Mouse (Mus musculus): ENCODE data around the gene Ch25h. TPM values are rescaled to one million over a fixed set of nuclear protein-coding genes. Genes with fewer than 3 reads are reported as not detected.

The Ch25h gene
- 3.0 and 3.4 TPM in 2 replicates for polyA plus RNA-seq (2015; fragmentation: Nextera tagmentation; extraction: Ambion mirVana)

GRCm38 (mm10) chr19:34474991-34475971, at the start of gene Ch25h:
Ch25h (minus strand) TSS chr19:34475164.
- Histone ChIP-seq H3K4me3 (peak within 1 kb of the TSS; percentile 60), H3K4me1 (replicated peaks) (peaks cover 18% of the 10 kb centered on the region), H3K27ac (peak within 1 kb of the TSS; percentile 49; the same call in 1 of the 2 replicates), H3K9ac (peak within 1 kb of the TSS; percentile 42), H3K36me3 (no peaks in the 10 kb centered on the region), H3K9me3 (replicated peaks) (no peaks in the 10 kb centered on the region), H3K4me2 (peak within 1 kb of the TSS; percentile 98), H3K27me3 (peaks cover 30% of the 10 kb centered on the region)
- WGBS = 1% methylated on average over 35 of the region's 35 CpGs
- peak; percentile 62; the same call in 1 of the 2 replicates for ATAC-seq (replicated peaks; ENCODE audit: insufficient number of reproducible peaks, insufficient read depth, low FRiP score, low read depth)

- Histone ChIP-seq H3K27me3 (no peaks in the 10 kb centered on the region), H3K9ac (no peak overlapping the region), H3K27ac (no peak overlapping the region), H3K36me3 (peaks cover 2% of the 10 kb centered on the region; the same call in 1 of the 2 replicates), H3K4me1 (replicated peaks) (peaks cover 17% of the 10 kb centered on the region), H3K4me3 (no peak overlapping the region), H3K4me2 (0 out of 2 replicates have a peak overlapping the region, but pooled peaks have one; percentile 5), H3K9me3 (replicated peaks) (no peaks in the 10 kb centered on the region)
- 30% methylated on average over 9 of the region's 9 CpGs for WGBS
- no peak for ATAC-seq (replicated peaks; ENCODE audit: insufficient number of reproducible peaks, insufficient read depth, low FRiP score, low read depth)
Observed at GRCm38 (mm10) chr19:34524646-34525045, 49.7 kb upstream of the Ch25h start.

GRCm38 (mm10) chr19:34523106-34523725, 48.3 kb upstream of the Ch25h start:
- H3K4me3 ChIP-seq = no peak overlapping the region
- no peaks in the 10 kb centered on the region for H3K27me3 ChIP-seq
- H3K9me3 ChIP-seq (replicated peaks) = no peaks in the 10 kb centered on the region
- peaks cover 17% of the 10 kb centered on the region for H3K4me1 ChIP-seq (replicated peaks)
- no peak for ATAC-seq (replicated peaks; ENCODE audit: insufficient number of reproducible peaks, insufficient read depth, low FRiP score, low read depth)
- WGBS = 71% methylated on average over 12 of the region's 12 CpGs
- H3K9ac ChIP-seq = no peak overlapping the region
- H3K4me2 ChIP-seq = no peak overlapping the region
- H3K36me3 ChIP-seq = peaks cover 6% of the 10 kb centered on the region; the same call in 1 of the 2 replicates
- H3K27ac ChIP-seq = no peak overlapping the region

- H3K9ac ChIP-seq = no peak overlapping the region
- no peaks in the 10 kb centered on the region for H3K27me3 ChIP-seq
- no peak overlapping the region for H3K27ac ChIP-seq
- H3K4me2 ChIP-seq = no peak overlapping the region
- ATAC-seq (replicated peaks; ENCODE audit: insufficient number of reproducible peaks, insufficient read depth, low FRiP score, low read depth) = no peak
- peaks cover 6% of the 10 kb centered on the region; the same call in 1 of the 2 replicates for H3K36me3 ChIP-seq
- 94% methylated on average over 1 of the region's 1 CpGs for WGBS
- H3K9me3 ChIP-seq (replicated peaks) = no peaks in the 10 kb centered on the region
- peaks cover 17% of the 10 kb centered on the region for H3K4me1 ChIP-seq (replicated peaks)
- H3K4me3 ChIP-seq = no peak overlapping the region
Observed at GRCm38 (mm10) chr19:34521978-34522377, 47.0 kb upstream of the Ch25h start.

GRCm38 (mm10) chr19:34521361-34521760, 46.4 kb upstream of the Ch25h start:
- no peak overlapping the region for H3K27ac ChIP-seq
- peaks cover 6% of the 10 kb centered on the region; the same call in 1 of the 2 replicates for H3K36me3 ChIP-seq
- no peak for ATAC-seq (replicated peaks; ENCODE audit: insufficient number of reproducible peaks, insufficient read depth, low FRiP score, low read depth)
- no peak overlapping the region for H3K4me3 ChIP-seq
- 62% methylated on average over 2 of the region's 2 CpGs for WGBS
- no peak overlapping the region for H3K4me2 ChIP-seq
- H3K4me1 ChIP-seq (replicated peaks) = peaks cover 14% of the 10 kb centered on the region
- no peaks in the 10 kb centered on the region for H3K27me3 ChIP-seq
- H3K9me3 ChIP-seq (replicated peaks) = no peaks in the 10 kb centered on the region
- H3K9ac ChIP-seq = no peak overlapping the region

GRCm38 (mm10) chr19:34520051-34520450, 45.1 kb upstream of the Ch25h start:
- H3K4me2 ChIP-seq = no peak overlapping the region
- no peak overlapping the region for H3K4me3 ChIP-seq
- no peak overlapping the region for H3K9ac ChIP-seq
- no peak for ATAC-seq (replicated peaks; ENCODE audit: insufficient number of reproducible peaks, insufficient read depth, low FRiP score, low read depth)
- WGBS = 76% methylated on average over 4 of the region's 4 CpGs
- H3K27ac ChIP-seq = no peak overlapping the region
- no peaks in the 10 kb centered on the region for H3K9me3 ChIP-seq (replicated peaks)
- peaks cover 6% of the 10 kb centered on the region; the same call in 1 of the 2 replicates for H3K36me3 ChIP-seq
- peaks cover 7% of the 10 kb centered on the region for H3K4me1 ChIP-seq (replicated peaks)
- H3K27me3 ChIP-seq = no peaks in the 10 kb centered on the region

GRCm38 (mm10) chr19:34519646-34520045, 44.7 kb upstream of the Ch25h start:
- Histone ChIP-seq H3K27ac (no peak overlapping the region), H3K4me2 (no peak overlapping the region), H3K9me3 (replicated peaks) (no peaks in the 10 kb centered on the region), H3K4me1 (replicated peaks) (peaks cover 3% of the 10 kb centered on the region), H3K4me3 (no peak overlapping the region), H3K9ac (no peak overlapping the region), H3K27me3 (no peaks in the 10 kb centered on the region), H3K36me3 (peaks cover 6% of the 10 kb centered on the region; the same call in 1 of the 2 replicates)
- 83% methylated on average over 3 of the region's 3 CpGs for WGBS
- ATAC-seq (replicated peaks; ENCODE audit: insufficient number of reproducible peaks, insufficient read depth, low FRiP score, low read depth) = no peak

- WGBS = 65% methylated on average over 3 of the region's 3 CpGs
- Histone ChIP-seq H3K4me3 (no peak overlapping the region), H3K4me1 (replicated peaks) (no peaks in the 10 kb centered on the region; the same call in 1 of the 2 replicates), H3K4me2 (no peak overlapping the region), H3K9me3 (replicated peaks) (no peaks in the 10 kb centered on the region), H3K27ac (no peak overlapping the region), H3K36me3 (peaks cover 6% of the 10 kb centered on the region; the same call in 1 of the 2 replicates), H3K9ac (no peak overlapping the region), H3K27me3 (no peaks in the 10 kb centered on the region)
- no peak for ATAC-seq (replicated peaks; ENCODE audit: insufficient number of reproducible peaks, insufficient read depth, low FRiP score, low read depth)
Observed at GRCm38 (mm10) chr19:34518786-34519185, 43.8 kb upstream of the Ch25h start.

- H3K27me3 ChIP-seq = no peaks in the 10 kb centered on the region
- WGBS = 83% methylated on average over 13 of the region's 13 CpGs
- no peak overlapping the region for H3K4me3 ChIP-seq
Observed at GRCm38 (mm10) chr19:34517812-34518594, 43.0 kb upstream of the Ch25h start.

GRCm38 (mm10) chr19:34517197-34517596, 42.2 kb upstream of the Ch25h start:
- Histone ChIP-seq H3K9ac (no peak overlapping the region), H3K36me3 (0 out of 2 replicates have a peak, but pooled peaks cover 4% of the 10 kb centered on the region), H3K4me3 (no peak overlapping the region), H3K4me2 (no peak overlapping the region), H3K27me3 (no peaks in the 10 kb centered on the region), H3K27ac (no peak overlapping the region), H3K9me3 (replicated peaks) (no peaks in the 10 kb centered on the region), H3K4me1 (replicated peaks) (no peaks in the 10 kb centered on the region; the same call in 1 of the 2 replicates)
- no peak for ATAC-seq (replicated peaks; ENCODE audit: insufficient number of reproducible peaks, insufficient read depth, low FRiP score, low read depth)
- WGBS = 81% methylated on average over 3 of the region's 3 CpGs

More at GRCm38 (mm10) chr19:34517812-34518594, 43.0 kb upstream of the Ch25h start:
- Histone ChIP-seq H3K9ac (no peak overlapping the region), H3K9me3 (replicated peaks) (no peaks in the 10 kb centered on the region), H3K4me2 (no peak overlapping the region), H3K36me3 (0 out of 2 replicates have a peak, but pooled peaks cover 4% of the 10 kb centered on the region), H3K4me1 (replicated peaks) (no peaks in the 10 kb centered on the region; the same call in 1 of the 2 replicates), H3K27ac (no peak overlapping the region)
- ATAC-seq (replicated peaks; ENCODE audit: insufficient number of reproducible peaks, insufficient read depth, low FRiP score, low read depth) = no peak

Measured in heart, embryonic 15.5 days (tissue).